Mouse (Mus musculus): ENCODE results near the gene Ralgps2. TPM values are rescaled to one million over a fixed set of nuclear protein-coding genes. Genes with fewer than 3 reads are reported as not detected.
A peak's percentile ranks its signal among the peaks of the same experiment; 100 is the strongest.

The Ralgps2 gene
- polyA plus RNA-seq, 1 experiment from 2014 or later = 71.2 TPM

GRCm38 (mm10) chr1:156852872-156853271 is 86.6 kb downstream of the Ralgps2 start:
- H3K4me2 ChIP-seq (replicated peaks) = no peak overlapping the region
- no peak overlapping the region for H3K4me3 ChIP-seq
- peaks cover 16% of the 10 kb centered on the region for H3K4me1 ChIP-seq
- WGBS = 55% methylated on average over 5 of the region's 5 CpGs
- peak overlapping the region; percentile 23; the same call in 1 of the 2 replicates for H3K27ac ChIP-seq
- no peaks in the 10 kb centered on the region for H3K9me3 ChIP-seq
- no peak for ATAC-seq (ENCODE audit: low FRiP score, low read depth)
- no peaks in the 10 kb centered on the region for H3K27me3 ChIP-seq
- H3K9ac ChIP-seq = no peak overlapping the region
- H3K36me3 ChIP-seq = peaks cover 5% of the 10 kb centered on the region; the same call in 1 of the 2 replicates

GRCm38 (mm10) chr1:156852409-156852808 is 87.0 kb downstream of the Ralgps2 start:
- Histone ChIP-seq H3K27me3 (no peaks in the 10 kb centered on the region), H3K9ac (no peak overlapping the region), H3K4me2 (replicated peaks) (peak overlapping the region; percentile 30), H3K27ac (peak overlapping the region; percentile 23; the same call in 1 of the 2 replicates), H3K4me1 (peaks cover 17% of the 10 kb centered on the region), H3K36me3 (peaks cover 5% of the 10 kb centered on the region), H3K9me3 (no peaks in the 10 kb centered on the region), H3K4me3 (no peak overlapping the region)
- ATAC-seq (ENCODE audit: low FRiP score, low read depth) = peak; percentile 95
- 17% methylated on average over 9 of the region's 9 CpGs for WGBS

DNA sequence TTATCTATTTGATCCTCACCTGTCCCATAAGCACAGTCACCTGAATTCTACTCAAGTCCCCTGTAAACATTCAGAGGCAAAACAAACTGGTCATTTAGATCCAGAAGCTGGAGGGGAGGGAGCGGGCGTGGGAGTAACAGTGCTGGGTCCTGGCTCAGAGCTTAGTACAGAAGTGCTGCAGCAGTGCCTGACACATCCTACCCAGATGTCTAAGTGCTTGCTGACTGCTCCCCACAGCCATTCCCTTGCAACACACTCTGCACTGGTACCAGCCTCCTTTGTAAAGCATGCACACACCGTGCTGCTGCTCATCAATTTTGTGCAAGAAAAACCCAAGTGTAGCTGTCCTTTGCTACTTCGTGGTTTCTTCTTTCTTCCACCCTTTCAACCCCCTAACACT is 92.3 kb downstream of the Ralgps2 start:
- WGBS = 81% methylated on average over 4 of the region's 4 CpGs
- Histone ChIP-seq H3K4me3 (no peak overlapping the region), H3K9ac (no peak overlapping the region), H3K4me2 (replicated peaks) (no peak overlapping the region), H3K9me3 (no peaks in the 10 kb centered on the region), H3K4me1 (peaks cover 16% of the 10 kb centered on the region), H3K27me3 (no peaks in the 10 kb centered on the region), H3K36me3 (peaks cover 30% of the 10 kb centered on the region), H3K27ac (no peak overlapping the region)
- ATAC-seq (ENCODE audit: low FRiP score, low read depth) = no peak

GRCm38 (mm10) chr1:156841625-156842339 is 97.6 kb downstream of the Ralgps2 start:
- peak overlapping the region; percentile 55 for H3K4me2 ChIP-seq (replicated peaks)
- H3K9me3 ChIP-seq = no peaks in the 10 kb centered on the region
- 65% methylated on average over 11 of the region's 11 CpGs for WGBS
- H3K27ac ChIP-seq = peak overlapping the region; percentile 28; the same call in 1 of the 2 replicates
- peaks cover 49% of the 10 kb centered on the region for H3K4me1 ChIP-seq
- H3K36me3 ChIP-seq = peaks cover 20% of the 10 kb centered on the region
- H3K27me3 ChIP-seq = no peaks in the 10 kb centered on the region
- ATAC-seq (ENCODE audit: low FRiP score, low read depth) = no peak
- peak overlapping the region; percentile 27 for H3K4me3 ChIP-seq
- peak overlapping the region; percentile 50 for H3K9ac ChIP-seq

DNA sequence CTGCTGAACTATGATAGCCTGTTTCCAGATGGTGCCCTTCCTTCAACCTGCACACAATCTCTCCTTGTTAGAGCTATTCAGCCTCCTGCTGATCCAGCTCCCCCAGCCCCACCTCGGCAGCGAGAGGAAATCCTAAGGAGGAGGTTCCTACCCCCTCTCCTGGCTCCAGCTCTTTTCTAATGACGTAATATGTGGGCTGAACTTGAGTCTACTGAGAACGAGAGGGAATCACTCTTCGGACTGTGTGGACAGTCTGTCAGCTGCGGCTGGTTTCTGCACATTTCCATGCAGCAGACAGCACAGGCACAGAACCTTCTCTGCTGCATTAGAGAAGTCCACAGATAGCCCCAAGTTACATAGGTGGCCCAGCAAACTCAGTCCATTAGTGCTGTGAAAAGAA is 100.7 kb downstream of the Ralgps2 start:
- peak; percentile 94 for ATAC-seq (ENCODE audit: low FRiP score, low read depth)
- WGBS = 4% methylated on average over 6 of the region's 6 CpGs
- H3K4me1 ChIP-seq = peaks cover 43% of the 10 kb centered on the region
- H3K9me3 ChIP-seq = no peaks in the 10 kb centered on the region
- H3K36me3 ChIP-seq = no peaks in the 10 kb centered on the region
- H3K4me3 ChIP-seq = peak overlapping the region; percentile 45
- peak overlapping the region; percentile 60 for H3K4me2 ChIP-seq (replicated peaks)
- H3K27ac ChIP-seq = peak overlapping the region; percentile 89
- H3K27me3 ChIP-seq = no peaks in the 10 kb centered on the region
- peak overlapping the region; percentile 60 for H3K9ac ChIP-seq

GRCm38 (mm10) chr1:156838177-156838576 is 101.2 kb downstream of the Ralgps2 start, which contains the start of gene Angptl1:
Gene Angptl1, plus strand, starts transcription at chr1:156838562.
- Histone ChIP-seq H3K4me3 (peak within 1 kb of the TSS; percentile 45), H3K36me3 (no peaks in the 10 kb centered on the region), H3K9ac (peak within 1 kb of the TSS; percentile 60), H3K4me1 (peaks cover 43% of the 10 kb centered on the region), H3K9me3 (no peaks in the 10 kb centered on the region), H3K27ac (peak within 1 kb of the TSS; percentile 89), H3K27me3 (no peaks in the 10 kb centered on the region), H3K4me2 (replicated peaks) (peak within 1 kb of the TSS; percentile 60)
- ATAC-seq (ENCODE audit: low FRiP score, low read depth) = peak; percentile 60; the same call in 1 of the 2 replicates
- WGBS = 15% methylated on average over 4 of the region's 4 CpGs

GRCm38 (mm10) chr1:156819236-156819635 is 120.2 kb downstream of the Ralgps2 start:
- no peak overlapping the region for H3K27ac ChIP-seq
- WGBS = 96% methylated on average over 1 of the region's 1 CpGs
- peaks cover 40% of the 10 kb centered on the region for H3K36me3 ChIP-seq
- no peaks in the 10 kb centered on the region for H3K9me3 ChIP-seq
- 0 out of 2 replicates have a peak, but pooled peaks cover 3% of the 10 kb centered on the region for H3K4me1 ChIP-seq
- ATAC-seq (ENCODE audit: low FRiP score, low read depth) = no peak
- no peak overlapping the region for H3K4me2 ChIP-seq (replicated peaks)
- no peak overlapping the region for H3K9ac ChIP-seq
- no peaks in the 10 kb centered on the region for H3K27me3 ChIP-seq
- no peak overlapping the region for H3K4me3 ChIP-seq

GRCm38 (mm10) chr1:156813485-156813884 is 125.9 kb downstream of the Ralgps2 start:
- Histone ChIP-seq H3K9ac (no peak overlapping the region), H3K4me2 (replicated peaks) (no peak overlapping the region), H3K9me3 (no peaks in the 10 kb centered on the region), H3K4me3 (no peak overlapping the region), H3K27me3 (no peaks in the 10 kb centered on the region), H3K27ac (no peak overlapping the region), H3K36me3 (peaks cover 33% of the 10 kb centered on the region), H3K4me1 (peaks cover 17% of the 10 kb centered on the region)
- ATAC-seq (ENCODE audit: low FRiP score, low read depth) = no peak
- WGBS = 62% methylated on average over 6 of the region's 6 CpGs

DNA sequence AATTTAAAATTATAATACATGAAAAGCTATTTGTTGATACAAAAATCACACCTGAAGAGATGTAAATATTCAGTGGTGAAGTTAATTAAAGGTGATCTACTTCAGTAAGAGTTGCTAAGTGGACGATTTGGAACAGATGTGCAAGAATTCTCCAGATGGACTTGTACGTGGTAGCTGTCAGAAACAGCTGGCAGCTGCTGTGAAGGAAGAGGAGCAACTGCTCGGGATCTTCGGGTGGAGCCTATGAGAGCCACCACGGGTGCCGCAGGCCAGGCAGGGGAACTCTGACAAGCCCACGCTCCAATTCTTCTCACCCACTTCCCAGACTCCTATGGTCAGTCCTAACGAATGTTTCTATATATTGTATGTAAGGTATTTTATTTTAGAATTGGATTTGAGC is 126.7 kb downstream of the Ralgps2 start:
- no peak overlapping the region for H3K4me2 ChIP-seq (replicated peaks)
- peaks cover 21% of the 10 kb centered on the region for H3K4me1 ChIP-seq
- no peak for ATAC-seq (ENCODE audit: low FRiP score, low read depth)
- no peaks in the 10 kb centered on the region for H3K9me3 ChIP-seq
- no peak overlapping the region for H3K27ac ChIP-seq
- no peak overlapping the region for H3K4me3 ChIP-seq
- H3K36me3 ChIP-seq = peaks cover 26% of the 10 kb centered on the region
- no peak overlapping the region for H3K9ac ChIP-seq
- 38% methylated on average over 8 of the region's 8 CpGs for WGBS
- H3K27me3 ChIP-seq = no peaks in the 10 kb centered on the region

- no peak for ATAC-seq (ENCODE audit: low FRiP score, low read depth)
- Histone ChIP-seq H3K4me1 (peaks cover 21% of the 10 kb centered on the region), H3K4me3 (no peak overlapping the region), H3K36me3 (peaks cover 18% of the 10 kb centered on the region), H3K27ac (no peak overlapping the region), H3K4me2 (replicated peaks) (no peak overlapping the region), H3K9me3 (no peaks in the 10 kb centered on the region), H3K27me3 (no peaks in the 10 kb centered on the region), H3K9ac (no peak overlapping the region)
- 80% methylated on average over 7 of the region's 7 CpGs for WGBS
These were observed 127.5 kb downstream of the Ralgps2 start for GRCm38 (mm10) chr1:156811928-156812327.

DNA sequence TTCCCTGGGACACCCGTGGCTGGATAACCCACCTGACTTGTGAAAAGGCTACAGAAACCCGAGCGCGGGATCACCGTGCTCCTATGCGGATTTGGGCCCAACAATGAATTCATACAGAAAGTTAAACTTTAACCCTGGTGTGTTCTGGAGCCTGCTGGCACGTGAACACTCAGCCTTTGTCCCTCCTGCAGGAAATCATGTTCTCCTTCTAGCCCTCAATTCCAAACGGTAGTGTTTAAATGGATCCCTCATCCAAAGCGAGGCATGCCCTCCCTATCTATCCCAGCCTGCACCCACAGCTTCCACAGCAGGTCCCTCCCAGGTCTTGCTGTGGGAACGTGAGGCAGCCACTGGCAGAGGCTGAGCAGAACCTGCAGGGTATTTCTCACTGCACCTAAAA is 131.1 kb downstream of the Ralgps2 start:
- Histone ChIP-seq H3K27me3 (no peaks in the 10 kb centered on the region), H3K9ac (no peak overlapping the region), H3K4me3 (no peak overlapping the region), H3K4me1 (peaks cover 14% of the 10 kb centered on the region), H3K9me3 (no peaks in the 10 kb centered on the region), H3K27ac (peak overlapping the region; percentile 29; the same call in 1 of the 2 replicates), H3K36me3 (peaks cover 2% of the 10 kb centered on the region; the same call in 1 of the 2 replicates), H3K4me2 (replicated peaks) (no peak overlapping the region)
- ATAC-seq (ENCODE audit: low FRiP score, low read depth) = no peak
- WGBS = 78% methylated on average over 10 of the region's 10 CpGs

GRCm38 (mm10) chr1:156801276-156801675 is 138.2 kb downstream of the Ralgps2 start:
- no peak overlapping the region for H3K27ac ChIP-seq
- H3K4me2 ChIP-seq (replicated peaks) = no peak overlapping the region
- H3K4me1 ChIP-seq = peaks cover 6% of the 10 kb centered on the region
- no peak for ATAC-seq (ENCODE audit: low FRiP score, low read depth)
- no peaks in the 10 kb centered on the region for H3K27me3 ChIP-seq
- WGBS = 50% methylated on average over 6 of the region's 6 CpGs
- no peaks in the 10 kb centered on the region for H3K9me3 ChIP-seq
- H3K36me3 ChIP-seq = no peaks in the 10 kb centered on the region
- no peak overlapping the region for H3K9ac ChIP-seq
- H3K4me3 ChIP-seq = no peak overlapping the region
